Mouse (Mus musculus) embryonic facial prominence, embryonic 10.5 days (tissue): Measurements from ENCODE around the gene Olfr20. TPM values are rescaled to one million over a fixed set of nuclear protein-coding genes. Genes with fewer than 3 reads are reported as not detected.

Source experiments
- DNase-seq: peaks from one replicate; pipeline ENCODE4 v3.0.0-alpha.2; 2017; ENCODE audit warnings: low spot score
- H3K27ac ChIP-seq: fragments of 300-500 bp; sonication (generic); replicated peaks from 2 replicates; pipeline ENCODE4 v1.5.1; 2016; ENCODE audit warnings: mild to moderate bottlenecking
- H3K27me3 ChIP-seq: fragments of 300-500 bp; sonication (generic); replicated peaks from 2 replicates; pipeline ENCODE4 v1.6.1; 2016; ENCODE audit warnings: low read depth, mild to moderate bottlenecking; ENCODE audit not compliant: poor library complexity, severe bottlenecking
- H3K36me3 ChIP-seq: fragments of 300-500 bp; sonication (generic); replicated peaks from 2 replicates; pipeline ENCODE4 v1.6.1; 2016; ENCODE audit warnings: mild to moderate bottlenecking, moderate library complexity
- H3K4me1 ChIP-seq: fragments of 300-500 bp; sonication (generic); 2 replicates; pipeline ENCODE4 v1.6.1; 2016
- H3K4me3 ChIP-seq: fragments of 300-500 bp; sonication (generic); 2 replicates; pipeline ENCODE4 v1.5.1; 2016; ENCODE audit warnings: mild to moderate bottlenecking, moderate library complexity
- H3K9me3 ChIP-seq: fragments of 300-500 bp; sonication (generic); 2 replicates; pipeline ENCODE4 v1.6.1; 2016; ENCODE audit warnings: mild to moderate bottlenecking
- polyA plus RNA-seq: library from polyadenylated mRNA; unstranded; fragments of >200 nt; fragmentation: Nextera tagmentation; extraction: Ambion mirVana; gene quantifications from 2 replicates; pipeline ENCODE4 v1.2.1, GENCODE M21; 2016

Olfr20 gene
- polyA plus RNA-seq, 1 experiment from 2014 or later = not detected

DNA sequence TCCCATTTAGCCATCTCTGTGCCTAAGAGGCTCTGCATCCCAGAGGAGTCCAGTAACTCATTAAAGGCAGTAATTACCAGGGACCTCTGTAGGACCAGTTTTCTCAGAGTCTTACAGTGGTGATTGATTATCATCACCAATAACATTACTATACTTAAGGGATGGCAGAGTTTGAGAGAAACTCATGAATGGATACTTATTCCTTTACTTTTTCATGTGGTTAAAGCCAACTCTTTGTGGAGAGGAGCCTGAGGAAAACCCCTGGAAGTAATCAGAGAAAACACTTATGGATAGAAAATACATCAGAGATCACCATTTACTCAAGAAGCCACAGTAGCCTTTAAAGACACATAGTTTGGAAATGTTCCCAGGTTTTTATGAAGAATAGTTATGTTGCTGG is 48.9 kb downstream of the Olfr20 start, which contains the start of gene Olfr1:
Gene Olfr1, minus strand, starts transcription at position 101 of the 400 bp plus-strand sequence.
- Histone ChIP-seq H3K36me3 (no peaks in the 10 kb centered on the region), H3K4me3 (no peak within 1 kb of the TSS), H3K9me3 (0 out of 2 replicates have a peak, but pooled peaks cover 2% of the 10 kb centered on the region), H3K27me3 (no peaks in the 10 kb centered on the region), H3K4me1 (no peaks in the 10 kb centered on the region), H3K27ac (no peak within 1 kb of the TSS)
- no peak for DNase-seq

Other genes starting within 250 kb of the Olfr20 start
- 25.0 and 26.3 TPM in 2 replicates for gene Haspin, start 212.5 kb upstream of the Olfr20 start, polyA plus RNA-seq
- 0.10 and 0.18 TPM in 2 replicates for gene P2rx5, start 190.4 kb upstream of the Olfr20 start, polyA plus RNA-seq
- gene Emc6, start 173.7 kb upstream of the Olfr20 start, polyA plus RNA-seq = 122 and 123 TPM in 2 replicates
- 189 and 206 TPM in 2 replicates for gene Tax1bp3, start 173.7 kb upstream of the Olfr20 start, polyA plus RNA-seq
- gene Ctns, start 151.7 kb upstream of the Olfr20 start, polyA plus RNA-seq = 17.4 and 18.4 TPM in 2 replicates
- 0.49 and 0.86 TPM in 2 replicates for gene Shpk, start 151.3 kb upstream of the Olfr20 start, polyA plus RNA-seq
- gene Trpv1, start 116.5 kb upstream of the Olfr20 start, polyA plus RNA-seq = 0.10 TPM in 1 of 2 replicates, not detected in the other
- 0.04 TPM in 1 of 2 replicates, not detected in the other for gene Trpv3, start 83.4 kb upstream of the Olfr20 start, polyA plus RNA-seq
- 0.10 and 0.39 TPM in 2 replicates for gene Aspa, start 21.2 kb upstream of the Olfr20 start, polyA plus RNA-seq
- not detected in 2 replicates for gene Gm49340, start 21.0 kb upstream of the Olfr20 start, polyA plus RNA-seq
- not detected in 2 replicates for gene Spata22, start 21.0 kb upstream of the Olfr20 start, polyA plus RNA-seq
- gene Olfr376, start 20.5 kb downstream of the Olfr20 start, polyA plus RNA-seq = not detected in 2 replicates
- gene Olfr1, start 48.8 kb downstream of the Olfr20 start, polyA plus RNA-seq = not detected in 2 replicates
- gene Olfr378, start 77.7 kb downstream of the Olfr20 start, polyA plus RNA-seq = not detected in 2 replicates
- not detected in 2 replicates for gene Olfr380, start 106.7 kb downstream of the Olfr20 start, polyA plus RNA-seq
- gene Olfr381, start 140.8 kb downstream of the Olfr20 start, polyA plus RNA-seq = not detected in 2 replicates
- not detected in 2 replicates for gene Olfr382, start 166.4 kb downstream of the Olfr20 start, polyA plus RNA-seq
- not detected in 2 replicates for gene Olfr385, start 242.2 kb downstream of the Olfr20 start, polyA plus RNA-seq
- gene Olfr384, start 247.8 kb downstream of the Olfr20 start, polyA plus RNA-seq = not detected in 2 replicates